Mouse (Mus musculus) right cerebral cortex, postnatal 36 days (tissue): ENCODE data around the gene Gm20721.
"Not testable (repeated sequence)": the region's sequence is repeated elsewhere in the genome, so short reads cannot be mapped to it uniquely, and the experiment has no call there.

ENCODE experiments used
- DNase-seq, 2 experiments: peaks; one replicate each; pipeline ENCODE4 v3.0.0; 2022; ENCODE audit warnings: low spot score in 2 of 2, mixed read lengths in 1 of 2

Gene Gm20721

DNA sequence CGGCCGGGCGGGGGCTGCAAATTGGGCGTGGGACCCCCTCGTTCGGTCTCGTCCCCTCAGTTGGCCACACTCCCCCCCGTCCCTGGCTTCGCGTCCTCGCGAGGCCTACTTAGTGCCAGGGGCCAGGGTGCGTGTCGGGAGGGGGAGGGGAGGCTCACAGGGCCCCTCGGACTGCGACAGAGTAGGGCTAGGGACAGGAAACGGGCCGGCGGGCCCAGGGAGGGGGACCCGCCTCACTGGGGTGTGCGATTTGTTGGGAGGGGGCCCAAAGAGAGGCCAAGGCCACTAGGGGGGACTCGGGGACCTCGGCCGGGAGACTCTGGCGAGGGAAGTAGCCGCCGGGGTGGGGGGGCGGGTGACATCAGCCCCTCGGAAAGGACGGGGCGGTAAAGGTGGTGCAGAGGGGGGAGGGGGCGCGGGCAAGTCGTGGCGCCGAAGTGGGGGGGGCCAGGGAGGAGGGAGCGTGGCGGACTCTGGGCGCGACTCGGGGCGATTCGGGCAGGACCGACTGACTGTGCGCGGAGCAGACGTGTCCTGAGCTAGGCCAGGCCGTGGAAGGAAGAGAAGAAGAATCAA lies 15.8 kb downstream of the Gm20721 start:
- DNase-seq = no peak

DNA sequence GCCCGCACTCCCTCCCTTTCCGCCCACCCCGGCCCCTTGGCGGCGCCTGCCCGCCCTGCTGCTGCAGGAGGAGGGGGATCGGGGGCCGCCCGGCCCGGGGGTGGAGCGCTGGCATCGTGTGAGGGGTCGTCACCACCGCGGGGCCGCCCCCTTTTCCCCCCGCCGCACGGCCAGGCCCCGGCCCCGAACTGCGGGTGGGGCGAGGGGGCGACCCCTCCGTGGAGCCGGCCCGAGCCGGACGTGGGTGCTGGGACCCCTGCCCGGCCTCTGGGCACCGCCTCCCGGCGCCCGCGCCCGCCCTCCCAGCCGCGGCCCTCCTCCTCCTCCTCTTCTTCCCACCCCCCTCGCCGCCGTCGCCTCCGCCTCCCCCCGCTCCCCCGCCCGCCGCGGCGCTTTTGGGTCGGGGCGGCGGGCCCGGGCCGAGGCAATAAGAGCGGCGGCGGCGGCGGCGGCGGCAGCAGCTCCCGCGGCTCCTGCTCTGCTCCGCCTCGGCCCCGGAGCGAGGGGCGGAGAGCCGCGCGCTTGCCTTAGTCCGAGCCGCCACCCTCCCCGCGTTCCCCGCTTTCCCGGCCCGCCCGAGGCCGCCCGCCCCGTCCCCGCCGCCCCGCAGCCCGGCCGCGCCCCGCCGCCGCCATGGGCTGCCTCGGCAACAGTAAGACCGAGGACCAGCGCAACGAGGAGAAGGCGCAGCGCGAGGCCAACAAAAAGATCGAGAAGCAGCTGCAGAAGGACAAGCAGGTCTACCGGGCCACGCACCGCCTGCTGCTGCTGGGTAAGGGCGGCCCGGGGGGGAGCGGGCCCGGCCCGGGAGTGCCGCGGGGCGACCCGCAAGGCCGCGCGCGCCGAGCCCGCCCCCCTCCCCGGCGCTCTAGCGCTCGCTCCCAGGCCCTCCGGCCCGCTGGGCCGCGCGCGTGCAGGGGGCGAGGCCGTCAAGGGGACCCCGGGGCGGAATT lies 16.6 kb downstream of the Gm20721 start:
- DNase-seq = peak; percentile 53 to 54

DNA sequence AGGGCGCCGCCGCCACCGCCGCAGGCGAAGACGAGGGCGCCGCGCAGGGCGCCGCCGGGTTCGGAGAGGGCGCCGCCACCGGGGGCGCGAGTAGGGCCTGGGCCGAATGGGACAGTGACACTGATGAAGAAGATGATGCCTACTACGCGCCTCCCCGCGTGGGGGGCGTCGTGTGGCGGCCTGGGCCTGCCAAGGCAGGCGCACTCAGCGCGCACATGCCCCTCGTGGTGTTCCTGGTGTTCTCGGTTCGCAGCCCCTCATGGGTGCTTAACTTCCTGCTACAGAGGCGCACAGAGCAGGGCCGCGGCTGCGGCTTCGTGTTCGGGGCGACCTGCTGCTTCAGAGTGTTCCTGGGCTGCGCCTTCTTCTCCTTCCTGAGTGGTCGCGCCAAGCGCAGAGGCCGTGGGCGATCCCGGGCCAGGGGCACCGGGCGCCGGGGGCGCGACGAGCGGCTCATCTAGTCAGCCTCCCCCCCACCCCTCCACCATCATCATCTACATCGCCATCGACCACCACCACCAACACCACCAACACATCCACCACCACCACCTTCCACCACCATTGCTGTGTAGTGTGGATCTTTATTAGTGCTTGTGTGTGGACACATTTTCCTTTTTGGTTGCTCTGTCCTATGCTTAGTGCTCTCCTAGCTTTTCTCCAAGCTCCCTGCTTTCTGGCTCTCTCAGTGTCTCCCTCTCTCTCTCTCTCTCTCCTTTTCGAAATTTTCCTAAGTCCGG lies 17.4 kb downstream of the Gm20721 start:
- no peak for DNase-seq

- DNase-seq = no peak
These were observed 18.1 kb downstream of the Gm20721 start for GRCm38 (mm10) chr2:174328358-174328905.

- peak; percentile 72 to 74 for DNase-seq
These were observed 19.1 kb downstream of the Gm20721 start for GRCm38 (mm10) chr2:174327295-174327981.

- no peak for DNase-seq
These were observed 20.0 kb downstream of the Gm20721 start for GRCm38 (mm10) chr2:174326481-174326880.

GRCm38 (mm10) chr2:174325989-174326388 lies 20.5 kb downstream of the Gm20721 start:
- no peak for DNase-seq

- no peak for DNase-seq
These were observed 29.9 kb downstream of the Gm20721 start for GRCm38 (mm10) chr2:174316661-174317060.

GRCm38 (mm10) chr2:174315445-174315844 lies 31.1 kb downstream of the Gm20721 start:
- DNase-seq = not testable (repeated sequence)

- no peak for DNase-seq
These were observed 33.9 kb downstream of the Gm20721 start for GRCm38 (mm10) chr2:174312661-174313060.

DNA sequence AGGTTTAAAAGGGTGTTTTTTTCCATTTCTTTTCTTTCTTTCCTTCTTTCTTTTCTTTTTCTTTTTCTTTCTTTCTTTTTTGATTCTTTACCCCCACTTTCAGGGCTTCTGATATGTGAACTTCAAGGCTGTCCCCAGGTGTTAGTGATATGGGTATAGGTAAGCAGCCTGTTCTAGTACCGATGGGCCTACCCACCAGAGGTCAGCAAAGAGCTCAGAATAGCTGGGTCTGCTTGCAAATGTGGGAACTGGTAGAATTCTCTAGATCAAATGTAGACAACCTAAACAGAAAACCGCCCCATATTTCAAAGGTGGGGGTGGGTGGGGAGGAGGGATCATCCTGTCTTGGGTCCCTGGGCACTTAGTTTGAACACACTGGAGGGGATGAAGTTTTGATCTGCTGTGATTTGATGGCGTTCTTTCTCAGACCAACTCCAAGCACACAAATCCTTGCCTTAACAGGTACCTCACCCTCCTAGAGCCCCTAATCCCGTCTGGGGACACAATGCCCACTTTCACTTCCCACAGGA lies 34.3 kb downstream of the Gm20721 start:
- peak; percentile 70 to 75 for DNase-seq

DNA sequence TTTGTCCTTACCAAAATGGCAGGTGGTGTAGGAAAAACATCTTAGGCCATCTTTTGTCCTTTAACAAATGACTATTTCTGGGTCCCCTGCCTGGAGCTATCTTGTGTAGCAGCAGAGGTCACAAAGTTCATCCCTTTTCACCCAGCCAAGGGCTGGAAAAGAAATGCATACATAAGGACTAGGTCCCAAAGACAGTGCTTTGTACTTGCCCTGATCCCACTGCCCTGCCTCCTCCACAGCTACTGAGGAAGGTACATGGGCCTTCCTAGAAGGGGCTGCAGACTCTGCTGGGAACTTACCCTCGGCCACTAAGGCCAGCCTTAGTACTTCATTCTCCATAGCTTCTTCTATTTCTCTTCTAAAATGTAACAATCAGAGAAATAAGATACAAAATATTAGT lies 34.9 kb downstream of the Gm20721 start:
- no peak for DNase-seq

GRCm38 (mm10) chr2:174310913-174311514 lies 35.5 kb downstream of the Gm20721 start:
- no peak for DNase-seq

DNA sequence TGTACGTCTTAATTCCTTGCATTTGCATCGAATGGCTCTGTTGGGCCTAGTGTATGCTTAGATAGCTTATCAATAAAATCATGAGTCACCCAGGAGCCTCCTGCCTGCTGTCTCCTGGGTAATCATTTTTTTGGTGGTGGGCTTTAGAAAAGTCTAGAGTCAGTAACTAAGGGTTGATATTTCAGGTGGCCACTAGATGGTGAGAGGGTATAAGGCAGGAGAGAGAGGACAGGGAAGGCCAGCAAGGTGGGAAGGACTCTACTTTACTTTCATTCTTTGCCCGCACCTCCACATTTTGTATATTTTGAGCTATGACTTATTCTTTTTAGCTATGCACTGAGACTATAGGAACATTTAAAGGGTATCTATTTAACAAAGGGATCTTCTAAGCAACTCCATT lies 38.6 kb downstream of the Gm20721 start:
- no peak for DNase-seq

DNA sequence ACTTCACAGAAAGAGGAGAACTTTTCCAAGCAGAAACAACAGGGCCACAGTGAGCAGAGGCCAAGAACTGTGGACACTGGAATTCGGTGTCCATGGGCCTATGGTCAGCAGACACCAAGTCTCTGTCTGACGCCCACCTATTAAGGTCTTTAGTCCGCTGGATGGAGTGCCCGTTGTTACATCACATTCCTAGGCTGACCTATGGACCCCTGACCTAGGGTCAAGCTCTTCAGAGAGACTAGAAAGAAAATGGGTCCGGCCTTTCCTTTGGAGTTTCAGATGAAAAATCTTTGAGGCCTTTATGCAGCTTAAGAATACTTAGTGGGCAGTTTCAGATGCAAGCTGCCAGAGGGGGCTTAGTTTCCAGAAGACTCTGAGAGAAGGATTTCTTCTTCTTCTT lies 40.9 kb downstream of the Gm20721 start:
- DNase-seq = no peak

GRCm38 (mm10) chr2:174302526-174302925 lies 44.0 kb downstream of the Gm20721 start:
- no peak for DNase-seq

DNA sequence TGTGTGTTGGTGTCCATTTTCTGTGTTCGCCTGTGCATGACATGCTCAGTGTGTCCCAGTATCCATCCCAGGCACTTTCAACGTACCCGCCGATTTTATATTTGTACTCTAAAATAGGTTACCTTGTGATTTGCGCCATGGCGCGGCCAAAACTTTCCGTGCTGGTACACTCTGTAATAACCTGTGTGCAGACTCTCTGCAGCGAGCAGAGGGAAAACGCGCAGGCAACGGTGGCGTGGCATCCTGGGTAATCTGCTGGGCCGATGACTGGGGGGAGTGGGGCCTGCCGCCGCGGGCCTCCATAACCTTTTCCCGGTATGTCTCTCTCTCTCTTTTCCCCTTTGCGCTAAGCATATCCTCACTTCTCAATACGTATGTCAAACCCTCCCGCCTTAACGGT lies 45.8 kb downstream of the Gm20721 start:
- DNase-seq = no peak

DNA sequence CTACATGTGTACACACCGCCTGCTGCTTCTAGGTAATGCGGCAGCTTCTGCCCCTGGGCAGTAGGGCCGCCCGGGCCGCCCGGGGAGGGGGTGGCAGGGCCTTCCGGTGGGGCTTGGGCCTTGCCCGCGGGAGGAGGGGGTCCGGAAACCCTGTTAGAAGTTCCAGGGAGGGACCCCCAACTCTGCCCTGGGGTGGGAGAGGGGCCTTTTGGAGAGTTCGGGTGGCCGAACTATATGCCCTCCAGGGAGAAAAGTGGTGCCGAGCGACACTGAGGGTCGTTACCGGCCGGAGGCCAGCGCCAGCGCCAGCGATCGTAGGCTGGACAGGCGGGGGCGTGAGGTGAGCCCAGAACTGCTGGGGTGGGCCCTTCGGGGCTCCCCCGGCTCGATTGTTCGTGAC lies 46.3 kb downstream of the Gm20721 start:
- no peak for DNase-seq

GRCm38 (mm10) chr2:174299771-174300160 lies 46.7 kb downstream of the Gm20721 start:
- DNase-seq = no peak

GRCm38 (mm10) chr2:174299091-174299770 lies 47.3 kb downstream of the Gm20721 start:
- no peak for DNase-seq
